Mouse (Mus musculus) heart, adult 2 months (tissue): ENCODE data around the gene Sdccag8.

Source experiments
- CTCF ChIP-seq: fragments of 200-600 bp; IDR thresholded peaks from 2 replicates; pipeline ENCODE4 v1.8.1; 2022; ENCODE audit warnings: antibody characterized with exemption, mild to moderate bottlenecking, moderate library complexity
- POLR2A ChIP-seq: fragments of 200-500 bp; IDR thresholded peaks from 2 replicates; pipeline ENCODE4 v1.6.1; 2011; ENCODE audit warnings: mild to moderate bottlenecking, low read depth, low read length, control low read depth; ENCODE audit not compliant: insufficient read depth

- TF ChIP-seq POLR2A (no peak), CTCF (no peak)
These were observed 130.2 kb downstream of the Sdccag8 start for GRCm38 (mm10) chr1:176944458-176945174.
